Mouse (Mus musculus): ENCODE data around the gene Fhod1.

DNA sequence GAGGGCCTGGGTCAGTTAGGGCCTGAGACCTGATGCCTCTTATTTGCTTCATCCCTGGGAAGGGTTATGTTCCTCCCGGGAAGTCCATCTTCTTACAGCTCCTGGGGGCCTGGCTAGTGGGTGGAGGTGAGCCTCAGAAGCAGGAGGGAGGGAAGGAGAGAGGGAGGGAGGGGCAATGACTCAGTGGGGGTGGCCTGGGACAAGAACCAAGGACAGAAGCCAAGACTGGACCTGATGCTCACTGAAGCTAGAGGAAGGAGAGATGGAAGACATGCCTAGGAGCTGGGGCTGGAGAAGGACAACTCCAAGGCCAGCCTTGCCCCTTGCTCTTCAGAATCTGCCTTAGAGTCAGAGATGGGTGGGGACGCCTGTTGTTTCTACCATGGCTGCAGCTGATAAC, 25.3 kb upstream of the Fhod1 start, which contains the start of gene Plekhg4:
- TF ChIP-seq CTCF (IDR thresholded peaks at IDR 0.05; ENCODE audit: extremely low read depth, insufficient read depth, insufficient read length, insufficient replicate concordance) (no peak), POLR2A (IDR thresholded peaks at IDR 0.05; ENCODE audit: low read depth, low read length) (no peak)

Measured in spleen, adult 2 months (tissue).